Mouse (Mus musculus) midbrain, embryonic 11.5 days (tissue): ENCODE results near the gene Olfr357. TPM values are rescaled to one million over a fixed set of nuclear protein-coding genes. Genes with fewer than 3 reads are reported as not detected.

Source experiments
- ATAC-seq: fragments of 200-750 bp; cut with Nextera tagmentation; 2 replicates; pipeline ENCODE4 v1.8.0; 2017; ENCODE audit warnings: moderate TSS enrichment, moderate library complexity; ENCODE audit not compliant: low FRiP score
- DNase-seq: peaks from one replicate; pipeline ENCODE4 v3.0.0; 2015; ENCODE audit warnings: low spot score; ENCODE audit errors: missing footprints
- H3K27ac ChIP-seq: fragments of 300-500 bp; sonication (generic); 2 replicates; pipeline ENCODE4 v1.5.1; 2014; ENCODE audit warnings: low read depth, low read length
- H3K27me3 ChIP-seq: fragments of 300-500 bp; sonication (generic); 2 replicates; pipeline ENCODE4 v1.6.1; 2014; ENCODE audit warnings: mild to moderate bottlenecking, low read length, moderate library complexity, mixed read lengths; ENCODE audit not compliant: control insufficient read depth, insufficient read depth
- H3K36me3 ChIP-seq: fragments of 300-500 bp; sonication (generic); 2 replicates; pipeline ENCODE4 v1.6.1; 2014; ENCODE audit warnings: mild to moderate bottlenecking, low read length, moderate library complexity, mixed read lengths; ENCODE audit not compliant: control insufficient read depth, insufficient read depth
- H3K4me1 ChIP-seq: fragments of 300-500 bp; sonication (generic); 2 replicates; pipeline ENCODE4 v1.6.1; 2014; ENCODE audit warnings: low read length; ENCODE audit not compliant: control insufficient read depth, insufficient read depth
- H3K4me2 ChIP-seq: fragments of 300-500 bp; sonication (generic); 2 replicates; pipeline ENCODE4 v1.6.1; 2014; ENCODE audit warnings: mild to moderate bottlenecking, moderate library complexity
- H3K4me3 ChIP-seq: fragments of 300-500 bp; sonication (generic); 2 replicates; pipeline ENCODE4 v1.5.1; 2014; ENCODE audit warnings: low read depth, low read length
- H3K9ac ChIP-seq: fragments of 300-500 bp; sonication (generic); 2 replicates; pipeline ENCODE4 v1.6.1; 2014; ENCODE audit warnings: low read length
- H3K9me3 ChIP-seq: fragments of 300-500 bp; sonication (generic); 2 replicates; pipeline ENCODE4 v1.6.1; 2016; ENCODE audit warnings: low read length; ENCODE audit not compliant: control insufficient read depth
- WGBS: fragments of 180-500 bp; shearing (Covaris S2); extraction: QIAGEN DNeasy Blood & Tissue Kit; methylation state at CpG from one replicate; pipeline ENCODE4 v1.1.7; 2014; 5-methylcytosine and 5-hydroxymethylcytosine counted together
- polyA plus RNA-seq: library from polyadenylated mRNA; unstranded; fragments of >200 nt; fragmentation: Nextera tagmentation; extraction: Ambion mirVana; gene quantifications from 2 replicates; pipeline ENCODE4 v1.2.1, GENCODE M21; 2014

Olfr357 gene
- not detected in 2 replicates for polyA plus RNA-seq

DNA sequence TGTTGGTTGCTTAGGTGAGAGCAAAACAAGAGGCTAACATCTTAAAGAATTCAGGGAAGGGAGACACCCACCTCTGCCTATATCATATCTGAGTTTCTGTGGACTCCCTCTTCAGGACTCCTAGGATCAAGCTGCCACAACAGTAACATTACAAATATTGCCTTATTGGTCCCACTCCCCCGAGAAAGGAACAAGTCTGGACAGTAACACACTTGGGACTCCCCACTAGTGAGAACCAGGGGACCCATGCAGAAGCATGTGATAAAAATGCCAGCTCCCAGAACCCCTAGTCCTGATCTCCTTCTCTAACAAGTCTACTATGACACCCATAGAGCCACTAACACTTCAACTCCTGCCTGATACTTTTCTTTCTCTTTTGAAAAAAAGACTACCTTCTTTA lies at the start of gene Olfr357:
Olfr357 (plus strand) TSS at position 301 of the 400 bp plus-strand sequence.
- H3K4me1 ChIP-seq: no peaks in the 10 kb centered on the region
- H3K27me3 ChIP-seq: no peaks in the 10 kb centered on the region
- 58% methylated on average over 1 of the region's 1 CpGs for WGBS
- no peak within 1 kb of the TSS for H3K9ac ChIP-seq
- DNase-seq: no peak
- H3K36me3 ChIP-seq: no peaks in the 10 kb centered on the region
- no peak within 1 kb of the TSS for H3K27ac ChIP-seq
- no peak for ATAC-seq
- H3K9me3 ChIP-seq: peaks cover 3% of the 10 kb centered on the region; the same call in 1 of the 2 replicates
- no peak within 1 kb of the TSS for H3K4me3 ChIP-seq
- H3K4me2 ChIP-seq: no peak within 1 kb of the TSS

DNA sequence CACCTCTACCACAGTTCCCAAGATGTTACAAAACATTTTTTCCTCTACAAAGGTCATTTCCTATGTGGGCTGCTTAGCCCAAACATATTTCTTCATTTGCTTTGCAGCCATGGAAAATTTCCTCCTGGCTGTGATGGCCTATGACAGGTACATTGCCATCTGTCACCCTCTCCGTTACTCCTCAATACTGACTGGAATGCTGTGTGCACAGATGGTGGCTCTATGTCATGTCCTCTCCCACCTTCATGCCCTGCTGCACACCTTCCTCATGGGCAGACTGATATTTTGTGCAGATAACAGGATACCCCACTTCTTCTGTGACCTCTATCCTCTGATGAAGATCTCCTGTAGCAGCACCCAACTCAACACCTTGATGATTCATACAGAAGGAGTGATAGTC lies 3.4 kb downstream of the Olfr357 start:
- peaks cover 3% of the 10 kb centered on the region; the same call in 1 of the 2 replicates for H3K9me3 ChIP-seq
- no peaks in the 10 kb centered on the region for H3K4me1 ChIP-seq
- no peak for DNase-seq
- no peak overlapping the region for H3K27ac ChIP-seq
- H3K36me3 ChIP-seq: no peaks in the 10 kb centered on the region
- ATAC-seq: no peak
- no peak overlapping the region for H3K9ac ChIP-seq
- H3K27me3 ChIP-seq: no peaks in the 10 kb centered on the region
- no peak overlapping the region for H3K4me2 ChIP-seq
- H3K4me3 ChIP-seq: no peak overlapping the region
- 85% methylated on average over 1 of the region's 1 CpGs for WGBS

- DNase-seq (no peak), ATAC-seq (no peak)
- Histone ChIP-seq H3K27ac (no peak within 1 kb of the TSS), H3K4me2 (no peak within 1 kb of the TSS), H3K4me1 (no peaks in the 10 kb centered on the region), H3K9me3 (peaks cover 4% of the 10 kb centered on the region; the same call in 1 of the 2 replicates), H3K4me3 (no peak within 1 kb of the TSS), H3K9ac (no peak within 1 kb of the TSS), H3K36me3 (no peaks in the 10 kb centered on the region), H3K27me3 (no peaks in the 10 kb centered on the region)
Measured at GRCm38 (mm10) chr2:37009235-37009634, 15.6 kb downstream of the Olfr357 start, which contains the start of gene Olfr358. TSS of gene Olfr358 (minus strand) at chr2:37009335.

Other genes with a start within 250 kb of the Olfr357 start
- gene Olfr348, start 209.6 kb upstream of the Olfr357 start, polyA plus RNA-seq: not detected in 2 replicates
- gene Olfr50, start 203.3 kb upstream of the Olfr357 start, polyA plus RNA-seq: not detected in 2 replicates
- not detected in 2 replicates for gene Olfr3, start 176.8 kb upstream of the Olfr357 start, polyA plus RNA-seq
- not detected in 2 replicates for gene Olfr350, start 147.5 kb upstream of the Olfr357 start, polyA plus RNA-seq
- gene Olfr351, start 131.2 kb upstream of the Olfr357 start, polyA plus RNA-seq: not detected in 2 replicates
- not detected in 2 replicates for gene Olfr352, start 125.4 kb upstream of the Olfr357 start, polyA plus RNA-seq
- not detected in 2 replicates for gene Olfr353, start 100.9 kb upstream of the Olfr357 start, polyA plus RNA-seq
- not detected in 2 replicates for gene Olfr354, start 88.1 kb upstream of the Olfr357 start, polyA plus RNA-seq
- not detected in 2 replicates for gene Olfr355, start 64.9 kb upstream of the Olfr357 start, polyA plus RNA-seq
- gene Olfr356, start 56.7 kb upstream of the Olfr357 start, polyA plus RNA-seq: not detected in 2 replicates
- not detected in 2 replicates for gene Olfr358, start 15.5 kb downstream of the Olfr357 start, polyA plus RNA-seq
- not detected in 2 replicates for gene Olfr360, start 71.9 kb downstream of the Olfr357 start, polyA plus RNA-seq
- gene Olfr361, start 95.5 kb downstream of the Olfr357 start, polyA plus RNA-seq: not detected in 2 replicates
- gene Olfr362, start 124.1 kb downstream of the Olfr357 start, polyA plus RNA-seq: not detected in 2 replicates
- gene Olfr364-ps1, start 145.5 kb downstream of the Olfr357 start, polyA plus RNA-seq: not detected in 2 replicates
- gene Olfr365, start 194.4 kb downstream of the Olfr357 start, polyA plus RNA-seq: not detected in 2 replicates
- gene Olfr366, start 217.7 kb downstream of the Olfr357 start, polyA plus RNA-seq: not detected in 2 replicates